Mouse (Mus musculus) inflammation-experienced regulatory T-cells, adult 6 months (primary cell): ENCODE data around the gene Capn7. TPM values are rescaled to one million over a fixed set of nuclear protein-coding genes. Genes with fewer than 3 reads are reported as not detected.
A peak's percentile ranks its signal among the peaks of the same experiment; 100 is the strongest.

ENCODE experiments used
- ATAC-seq: one replicate; pipeline ENCODE4 v1.8.0; 2017
- polyA plus RNA-seq, 3 experiments: library from polyadenylated mRNA; unstranded; fragments of 100-300 nt; shearing (Covaris generic); gene quantifications; one replicate each; pipeline ENCODE4 v1.2.1; 2017

Gene Capn7
- polyA plus RNA-seq, 3 experiments from 2014 or later: 18.0 to 20.5 (median 18.9) TPM

GRCm38 (mm10) chr14:31367951-31368350 is 31.5 kb downstream of the Capn7 start:
- ATAC-seq: no peak

DNA sequence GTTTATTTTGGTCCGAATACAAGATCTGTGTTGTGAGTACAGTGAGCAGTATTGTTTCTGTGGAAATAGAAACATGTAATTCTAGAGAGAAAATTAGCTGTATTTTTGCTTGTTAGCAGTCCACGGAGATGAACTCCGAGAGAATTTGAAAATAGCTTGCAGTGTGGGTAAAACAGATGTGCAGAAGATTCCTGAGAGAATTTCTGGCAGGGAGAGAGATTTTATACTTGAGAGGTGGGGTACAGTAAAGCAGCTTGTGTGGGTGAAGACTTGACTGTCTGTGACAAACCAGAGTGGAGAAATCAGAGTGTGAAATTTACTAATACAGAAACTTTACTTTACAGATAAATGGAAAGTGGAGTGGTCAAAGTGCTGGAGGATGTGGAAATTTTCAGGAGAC is 32.9 kb downstream of the Capn7 start:
- ATAC-seq: no peak

DNA sequence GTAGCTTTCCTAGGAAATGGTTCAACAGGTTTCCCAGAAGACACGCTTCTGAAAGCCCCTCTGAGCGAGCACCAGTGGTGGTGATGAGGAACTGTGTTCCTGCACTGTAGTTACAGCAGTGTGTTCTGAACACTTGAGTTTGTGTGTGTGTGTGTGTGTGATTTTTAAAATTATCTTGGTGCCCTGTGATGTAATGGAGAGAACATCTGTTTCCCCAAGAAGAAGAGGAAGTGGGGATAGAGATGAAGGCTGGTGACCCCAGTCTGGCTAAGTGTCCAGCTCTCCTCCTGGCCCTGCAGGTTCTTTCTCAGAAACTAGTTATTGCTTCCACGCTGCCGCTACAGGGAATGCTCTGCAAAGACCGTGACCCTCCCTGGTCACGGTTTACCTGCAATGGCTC is 38.0 kb downstream of the Capn7 start:
- ATAC-seq: no peak

GRCm38 (mm10) chr14:31376331-31376730 is 39.9 kb downstream of the Capn7 start:
- no peak for ATAC-seq

DNA sequence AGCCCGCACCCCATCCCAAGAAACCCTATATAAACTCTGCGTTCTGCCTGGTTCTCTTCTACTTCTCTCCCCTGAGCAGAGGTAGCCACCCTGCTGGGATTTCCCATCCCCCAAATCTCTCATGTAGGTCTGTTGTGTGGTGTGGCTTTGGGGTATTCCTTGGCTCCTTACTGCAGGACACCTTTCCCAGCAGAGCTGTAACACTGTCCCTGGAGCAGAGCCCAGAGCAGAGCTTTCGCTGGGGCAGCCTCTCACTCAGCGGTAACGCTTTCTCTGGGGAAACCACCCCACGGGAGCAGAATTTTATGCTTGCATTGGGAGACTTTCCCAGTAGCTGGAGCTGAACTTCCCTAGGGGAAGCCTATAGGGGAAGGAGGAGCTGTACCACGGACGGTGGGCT is 45.8 kb downstream of the Capn7 start:
- ATAC-seq: no peak

DNA sequence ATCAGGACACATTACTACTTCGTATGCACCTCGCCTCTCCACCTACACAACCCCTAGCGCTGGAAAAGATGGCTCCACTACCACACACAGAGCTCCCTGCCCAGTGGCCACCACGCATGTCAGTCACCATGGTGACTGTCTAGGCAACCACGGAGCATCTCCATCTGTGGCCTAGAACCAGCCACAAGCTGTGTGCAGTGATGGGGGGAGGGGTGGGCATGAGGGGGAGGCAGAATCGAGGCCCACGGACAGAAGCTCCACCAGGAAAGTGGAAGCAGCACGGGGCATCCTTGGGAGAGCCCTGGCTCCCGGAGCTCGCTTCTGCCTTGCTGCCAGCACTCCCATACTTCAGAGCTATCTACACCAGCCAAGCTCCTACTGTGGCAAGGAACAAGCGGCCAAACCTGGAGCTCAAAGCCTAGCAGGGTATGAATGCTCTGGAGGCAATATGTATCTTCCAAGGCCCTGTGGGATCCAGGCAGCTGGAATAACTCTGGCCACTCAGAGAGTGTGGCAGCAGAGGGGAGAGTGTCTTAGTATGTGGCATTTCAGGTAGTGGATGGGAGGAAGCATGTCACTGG is 47.1 kb downstream of the Capn7 start:
- ATAC-seq: peak; percentile 36

DNA sequence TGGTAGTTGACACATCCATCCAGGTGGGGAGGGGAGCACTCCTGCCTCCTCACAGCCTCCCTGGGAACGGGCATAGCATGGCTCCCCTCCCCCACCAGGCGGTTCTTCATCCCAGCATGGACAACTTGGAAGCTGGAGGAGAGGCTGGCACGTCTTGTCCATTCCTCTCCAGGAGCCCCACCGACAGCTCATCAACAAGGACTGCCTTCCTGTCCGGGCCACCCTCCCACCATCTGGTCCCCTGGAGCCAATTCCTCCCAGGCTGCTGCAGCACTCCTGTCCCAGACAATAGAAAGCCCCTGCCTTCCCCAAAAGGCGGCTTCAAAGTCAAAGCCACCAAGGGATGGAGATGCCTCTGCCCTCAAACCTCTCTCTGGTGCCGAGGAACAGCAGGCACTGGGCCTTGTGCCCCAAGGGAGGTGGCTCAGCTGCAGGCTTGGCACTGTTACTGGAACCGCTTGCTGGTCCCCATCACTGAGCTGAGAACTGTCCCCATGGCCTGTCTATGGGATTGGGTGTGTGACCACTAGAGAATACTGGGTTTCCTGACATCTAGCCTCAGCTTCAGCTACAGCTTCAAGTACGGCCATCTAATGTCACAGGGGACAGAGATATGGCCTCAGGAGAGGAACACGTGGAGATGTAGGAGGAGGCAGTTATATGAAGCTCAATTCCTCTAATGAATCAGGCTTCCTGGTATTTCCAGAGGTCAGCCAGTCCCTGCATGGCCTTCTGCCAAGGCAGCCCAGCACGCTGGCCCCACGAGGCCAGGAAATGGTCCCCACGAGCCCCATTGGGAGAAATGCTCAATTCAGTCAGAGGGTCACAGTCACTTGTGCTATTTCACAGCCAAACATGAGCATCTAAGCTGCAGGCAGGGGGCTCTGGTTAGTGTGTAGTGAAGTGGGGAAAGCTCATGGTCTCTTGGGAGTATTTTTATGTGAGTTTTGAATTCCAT is 48.2 kb downstream of the Capn7 start:
- no peak for ATAC-seq

GRCm38 (mm10) chr14:31385406-31385805 is 49.0 kb downstream of the Capn7 start:
- no peak for ATAC-seq

GRCm38 (mm10) chr14:31385977-31386697 is 49.7 kb downstream of the Capn7 start:
- ATAC-seq: peak; percentile 47

DNA sequence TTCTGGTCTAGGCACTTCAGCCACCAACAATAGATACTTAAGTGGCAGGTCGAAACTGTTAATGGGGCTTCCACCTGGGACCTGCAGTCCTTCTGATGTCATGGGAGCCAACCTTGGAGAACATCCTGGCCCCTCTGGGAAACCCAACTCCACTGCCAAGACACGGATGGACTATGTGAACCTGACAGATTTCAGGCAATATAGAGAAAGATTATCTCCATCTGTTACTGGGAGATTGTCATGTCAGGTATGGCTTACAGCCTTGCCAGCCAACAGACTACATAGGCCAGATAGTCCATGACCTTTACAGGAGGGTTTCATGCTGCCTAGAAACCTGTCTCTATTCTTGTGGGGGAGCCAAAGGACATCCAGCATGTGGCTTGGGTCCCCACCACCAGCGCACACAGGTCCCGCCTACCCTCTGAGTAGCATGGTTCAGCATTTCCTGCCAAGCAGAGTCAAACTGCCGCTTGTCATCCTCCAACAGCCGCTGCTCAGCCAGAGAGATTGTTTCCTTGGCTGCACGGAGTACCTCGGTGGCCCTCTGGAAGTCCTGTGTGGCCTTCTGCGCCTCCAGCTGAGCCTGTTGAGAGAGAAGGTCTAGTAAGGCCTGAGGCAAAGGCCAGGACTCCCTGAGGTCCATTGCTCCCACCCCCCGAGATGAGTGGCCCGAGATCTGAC is 51.0 kb downstream of the Capn7 start:
- ATAC-seq: peak; percentile 71

DNA sequence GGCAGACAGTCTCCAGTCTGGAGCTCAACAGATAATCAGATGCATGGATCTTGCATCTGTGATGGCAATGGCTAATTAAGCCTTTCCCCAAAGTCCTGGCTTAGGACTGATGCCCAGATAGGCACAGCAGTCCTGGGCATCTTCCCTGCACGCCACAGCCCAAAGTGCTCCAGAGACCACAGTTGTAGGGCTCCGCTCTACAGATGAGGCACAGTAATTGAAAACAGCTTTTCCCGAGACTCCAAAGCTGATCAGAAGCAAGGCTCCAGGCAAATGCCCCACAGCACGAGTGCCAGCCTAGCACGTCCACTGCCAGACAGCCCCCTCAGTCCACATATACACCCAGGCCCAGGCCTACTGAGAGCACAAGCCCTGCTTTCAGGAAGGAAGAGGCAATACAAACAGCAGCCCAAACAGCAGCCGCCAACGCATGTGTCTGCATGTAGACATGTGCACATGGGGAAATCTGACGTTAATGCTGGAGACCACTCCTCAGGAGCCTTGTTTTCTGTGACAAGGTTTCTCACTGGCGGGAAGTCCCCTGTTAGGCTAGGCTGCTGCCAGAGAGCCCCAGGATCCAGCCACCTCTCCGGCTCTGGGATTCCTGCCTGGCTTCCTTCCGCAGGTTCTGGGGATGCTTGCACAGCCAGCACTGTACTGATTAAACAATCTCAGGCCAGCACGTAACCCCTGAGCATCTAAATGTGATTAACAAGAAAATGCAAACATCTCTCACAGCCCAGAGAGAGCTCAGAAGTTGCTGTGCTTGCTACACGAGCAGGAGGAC is 51.8 kb downstream of the Capn7 start:
- peak; percentile 3 for ATAC-seq

DNA sequence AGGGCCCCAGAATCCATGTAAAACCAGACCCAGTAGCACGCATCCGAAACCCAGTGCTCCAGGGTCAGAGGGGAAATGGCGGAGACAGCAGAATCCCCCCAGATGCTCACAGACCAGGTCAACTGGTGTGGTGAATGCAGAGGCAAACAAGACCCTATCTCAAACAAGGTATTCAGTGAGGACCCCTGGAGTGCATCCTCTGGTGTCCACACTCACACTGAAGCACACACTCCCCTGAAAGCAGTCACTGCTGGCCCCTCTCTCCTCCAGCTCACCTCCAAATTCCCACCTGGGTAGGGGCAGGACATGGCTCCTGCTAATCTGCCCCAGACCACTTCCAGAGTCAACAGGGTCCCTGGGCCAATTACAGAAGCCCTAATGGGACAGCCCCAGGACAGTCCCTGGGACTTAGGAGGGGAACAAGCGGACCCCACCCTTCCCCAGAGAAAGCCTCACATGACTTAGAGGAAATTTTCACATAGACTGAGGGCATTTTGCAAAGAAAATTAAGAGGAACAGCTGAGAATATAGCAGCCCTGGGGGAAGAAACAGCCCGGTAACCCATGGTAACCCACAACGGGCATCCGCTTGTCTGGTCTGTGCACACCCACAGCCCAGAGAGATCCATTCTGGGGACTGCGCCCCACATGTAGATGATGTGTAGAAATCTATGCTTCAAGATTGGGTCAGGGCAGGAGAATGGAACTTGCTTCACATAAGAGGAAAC is 53.1 kb downstream of the Capn7 start:
- ATAC-seq: peak; percentile 60

GRCm38 (mm10) chr14:31392300-31392699 is 55.9 kb downstream of the Capn7 start:
- ATAC-seq: no peak

DNA sequence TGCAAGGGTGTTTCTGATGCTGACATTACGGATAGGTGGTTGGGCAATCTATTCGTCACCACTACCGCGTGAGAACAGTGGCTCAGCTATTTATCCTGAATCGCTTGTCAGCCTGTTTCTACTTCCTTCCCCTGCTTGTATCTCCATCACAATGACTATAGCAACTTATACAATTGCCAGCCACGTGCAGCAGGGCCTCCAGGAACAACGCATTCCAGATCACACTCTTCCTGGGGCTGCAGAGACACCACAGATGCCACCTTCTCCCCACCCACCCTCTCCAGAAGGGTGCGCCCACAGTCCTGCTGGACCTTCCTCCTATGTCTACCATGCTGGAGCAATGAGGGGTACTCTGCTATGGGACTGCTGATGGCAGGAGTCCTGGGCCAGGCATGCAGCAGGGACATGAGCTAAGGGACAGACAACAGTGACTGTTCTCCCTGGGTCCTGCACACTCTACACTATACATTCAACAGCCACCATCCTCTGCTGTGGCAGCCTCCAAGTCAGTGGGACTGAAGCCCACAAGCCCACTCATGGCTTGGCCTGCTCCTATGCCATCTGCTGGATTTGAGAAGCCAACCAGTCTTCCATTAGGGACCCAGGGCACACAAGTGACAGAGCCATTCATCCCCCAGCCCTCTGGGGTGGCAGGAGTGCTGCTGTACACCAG is 56.6 kb downstream of the Capn7 start:
- ATAC-seq: no peak

GRCm38 (mm10) chr14:31393546-31393890 is 57.1 kb downstream of the Capn7 start:
- no peak for ATAC-seq

- ATAC-seq: no peak
Observed at GRCm38 (mm10) chr14:31393936-31394630, 57.6 kb downstream of the Capn7 start.

DNA sequence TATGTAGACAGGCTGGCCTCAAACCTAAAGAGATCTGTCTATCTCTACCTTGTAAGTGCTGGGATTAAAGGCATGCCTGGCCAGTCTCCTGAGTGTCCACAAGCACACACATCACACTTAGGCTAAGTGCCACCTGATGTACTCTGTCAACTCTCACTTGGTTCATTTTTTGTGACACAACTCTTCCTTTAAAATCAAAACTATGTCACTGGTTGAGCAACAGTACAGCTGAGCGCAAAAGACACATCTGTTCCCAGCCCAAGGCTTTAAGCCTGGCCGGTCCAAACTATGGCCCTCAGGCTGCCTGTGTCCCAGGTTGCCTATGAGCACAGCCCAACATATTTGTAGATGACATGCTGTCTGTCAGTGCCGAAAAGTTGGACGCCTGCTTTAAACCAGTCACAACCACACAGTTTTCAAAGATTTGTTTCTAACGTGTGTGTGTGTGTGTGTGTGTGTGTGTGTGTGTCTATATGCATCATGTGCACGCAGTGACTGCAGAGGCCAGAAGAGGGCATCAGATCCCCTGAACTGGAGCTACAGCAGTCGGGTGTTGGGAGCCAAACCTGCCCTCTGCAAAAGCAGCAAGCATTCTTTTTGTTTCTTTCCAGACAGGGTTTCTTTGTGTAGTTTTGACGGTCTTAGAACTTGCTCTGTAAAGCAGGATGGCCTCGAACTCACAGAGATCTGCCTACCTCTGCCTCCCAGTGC is 58.5 kb downstream of the Capn7 start:
- no peak for ATAC-seq

GRCm38 (mm10) chr14:31395629-31396199 is 59.3 kb downstream of the Capn7 start:
- no peak for ATAC-seq

- ATAC-seq: no peak
Observed at GRCm38 (mm10) chr14:31396428-31396827, 60.0 kb downstream of the Capn7 start.
